Mouse (Mus musculus) heart, embryonic 14.5 days (tissue): ENCODE results near the gene Anxa6. TPM values are rescaled to one million over a fixed set of nuclear protein-coding genes. Genes with fewer than 3 reads are reported as not detected.

Source experiments
- ATAC-seq: fragments of 200-750 bp; cut with Nextera tagmentation; 2 replicates; pipeline ENCODE4 v1.8.0; 2017; ENCODE audit warnings: low read depth, moderate TSS enrichment; ENCODE audit not compliant: insufficient number of reproducible peaks, insufficient read depth, low FRiP score
- H3K27ac ChIP-seq, 2 experiments: fragments of 200-500 bp in 1 of 2; fragments of 300-500 bp in 1 of 2; sonication (generic) in 1 of 2; replicated peaks in 1 of 2; 2 replicates each; pipeline ENCODE4 v1.5.1; 2012 to 2014; ENCODE audit warnings: low read depth in 2 of 2, low read length in 2 of 2, control low read depth in 1 of 2, mild to moderate bottlenecking in 1 of 2, mixed read lengths in 1 of 2; ENCODE audit not compliant: control insufficient read depth in 1 of 2, insufficient read depth in 1 of 2
- H3K27me3 ChIP-seq: fragments of 300-500 bp; sonication (generic); 2 replicates; pipeline ENCODE4 v1.6.1; 2014; ENCODE audit warnings: mild to moderate bottlenecking, low read length, control low read depth; ENCODE audit not compliant: control insufficient read depth, insufficient read depth
- H3K36me3 ChIP-seq: fragments of 300-500 bp; sonication (generic); 2 replicates; pipeline ENCODE4 v1.6.1; 2014; ENCODE audit warnings: mild to moderate bottlenecking, control low read depth, low read length, mixed read lengths; ENCODE audit not compliant: control insufficient read depth, insufficient read depth
- H3K4me1 ChIP-seq, 2 experiments: fragments of 200-500 bp in 1 of 2; fragments of 300-500 bp in 1 of 2; sonication (generic) in 1 of 2; 2 replicates each; pipeline ENCODE4 v1.6.1; 2012 to 2014; ENCODE audit warnings: low read length in 2 of 2, control low read depth in 1 of 2, mixed read lengths in 1 of 2; ENCODE audit not compliant: control insufficient read depth in 2 of 2, insufficient read depth in 2 of 2
- H3K4me2 ChIP-seq: fragments of 300-500 bp; sonication (generic); 2 replicates; pipeline ENCODE4 v1.6.1; 2014; ENCODE audit warnings: mild to moderate bottlenecking, low read length
- H3K4me3 ChIP-seq, 2 experiments: fragments of 200-500 bp in 1 of 2; fragments of 300-500 bp in 1 of 2; sonication (generic) in 1 of 2; 2 replicates each; pipeline ENCODE4 v1.5.1; 2012 to 2014; ENCODE audit warnings: low read length in 2 of 2, mild to moderate bottlenecking in 2 of 2, control low read depth in 1 of 2, low read depth in 1 of 2, moderate library complexity in 1 of 2; ENCODE audit not compliant: control insufficient read depth in 1 of 2, insufficient read depth in 1 of 2
- H3K9ac ChIP-seq: fragments of 300-500 bp; sonication (generic); 2 replicates; pipeline ENCODE4 v1.6.1; 2014; ENCODE audit warnings: mild to moderate bottlenecking, low read length
- H3K9me3 ChIP-seq: fragments of 300-500 bp; sonication (generic); 2 replicates; pipeline ENCODE4 v1.6.1; 2016; ENCODE audit warnings: low read length, control low read depth; ENCODE audit not compliant: control insufficient read depth
- WGBS: fragments of 180-500 bp; shearing (Covaris S2); extraction: QIAGEN DNeasy Blood & Tissue Kit; methylation state at CpG from one replicate; pipeline ENCODE4 v1.1.7; 2014; 5-methylcytosine and 5-hydroxymethylcytosine counted together
- polyA plus RNA-seq: library from polyadenylated mRNA; unstranded; fragments of >200 nt; fragmentation: Nextera tagmentation; extraction: Ambion mirVana; gene quantifications from 2 replicates; pipeline ENCODE4 v1.2.1, GENCODE M21; 2014

Gene Anxa6
- polyA plus RNA-seq, 1 experiment from 2014 or later, result 369 TPM

GRCm38 (mm10) chr11:54982520-54982919, 50.7 kb downstream of the Anxa6 start:
- WGBS, result 86% methylated on average over 6 of the region's 6 CpGs
- Histone ChIP-seq H3K36me3 (peaks cover 97% of the 10 kb centered on the region), H3K9me3 (no peaks in the 10 kb centered on the region), H3K27ac (no peak overlapping the region), H3K4me3 (no peak overlapping the region), H3K4me2 (no peak overlapping the region), H3K9ac (no peak overlapping the region), H3K4me1 (peaks cover 4 to 5% of the 10 kb centered on the region in 2 experiments; a peak in 3 of 4 replicates), H3K27me3 (no peaks in the 10 kb centered on the region)
- ATAC-seq, result no peak

GRCm38 (mm10) chr11:54981630-54982029, 51.6 kb downstream of the Anxa6 start:
- Histone ChIP-seq H3K4me3 (no peak overlapping the region), H3K27me3 (no peaks in the 10 kb centered on the region), H3K9ac (no peak overlapping the region), H3K9me3 (no peaks in the 10 kb centered on the region), H3K36me3 (peaks cover 90% of the 10 kb centered on the region), H3K4me1 (peaks cover 4 to 5% of the 10 kb centered on the region in 2 experiments; a peak in 3 of 4 replicates), H3K4me2 (no peak overlapping the region), H3K27ac (no peak overlapping the region)
- ATAC-seq, result no peak
- WGBS, result 93% methylated on average over 4 of the region's 4 CpGs

DNA sequence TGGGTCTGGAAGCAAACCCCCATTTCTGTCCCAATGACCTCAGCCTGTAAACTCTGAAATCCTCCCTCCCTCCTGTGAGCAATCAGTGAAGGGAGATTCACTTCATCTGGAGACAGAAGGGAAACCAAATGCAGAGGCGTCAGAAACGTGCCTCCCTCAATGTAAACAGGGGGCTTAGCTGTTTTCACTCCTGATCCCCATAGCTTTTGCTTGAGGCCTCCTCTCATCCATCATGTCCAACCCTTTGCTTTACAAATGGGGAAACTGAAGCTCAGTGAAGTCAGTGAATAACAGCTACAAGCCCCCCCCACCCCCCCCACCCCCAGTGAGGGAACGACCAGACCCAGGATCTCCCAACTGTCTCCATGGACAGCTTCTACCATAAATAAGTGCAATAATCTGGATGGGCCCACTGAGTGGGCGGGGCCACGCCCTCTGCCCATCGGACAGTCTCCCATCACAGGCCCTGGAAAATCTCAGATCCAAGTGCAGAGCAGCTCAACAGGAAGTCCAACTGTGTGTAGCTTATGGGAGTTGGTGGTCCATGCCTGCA, 55.8 kb downstream of the Anxa6 start:
- peaks cover 15 to 19% of the 10 kb centered on the region in 2 experiments for H3K4me1 ChIP-seq
- WGBS, result 56% methylated on average over 6 of the region's 6 CpGs
- no peak overlapping the region for H3K4me3 ChIP-seq
- peaks cover 51% of the 10 kb centered on the region for H3K36me3 ChIP-seq
- no peaks in the 10 kb centered on the region for H3K27me3 ChIP-seq
- H3K27ac ChIP-seq, result 0 out of 4 replicates have a peak overlapping the region, but pooled peaks of 1 of the 2 experiments have one; percentile 15
- H3K4me2 ChIP-seq, result no peak overlapping the region
- H3K9me3 ChIP-seq, result no peaks in the 10 kb centered on the region
- no peak overlapping the region for H3K9ac ChIP-seq
- no peak for ATAC-seq

GRCm38 (mm10) chr11:54976351-54976750, 56.9 kb downstream of the Anxa6 start:
- no peaks in the 10 kb centered on the region for H3K9me3 ChIP-seq
- ATAC-seq, result no peak
- H3K27ac ChIP-seq, result no peak overlapping the region
- H3K4me2 ChIP-seq, result no peak overlapping the region
- WGBS, result 90% methylated on average over 2 of the region's 2 CpGs
- H3K9ac ChIP-seq, result no peak overlapping the region
- peaks cover 15 to 23% of the 10 kb centered on the region in 2 experiments for H3K4me1 ChIP-seq
- H3K36me3 ChIP-seq, result peaks cover 40% of the 10 kb centered on the region
- H3K4me3 ChIP-seq, result no peak overlapping the region
- H3K27me3 ChIP-seq, result no peaks in the 10 kb centered on the region

GRCm38 (mm10) chr11:54975756-54976155, 57.5 kb downstream of the Anxa6 start:
- no peak overlapping the region for H3K27ac ChIP-seq
- H3K9me3 ChIP-seq, result no peaks in the 10 kb centered on the region
- peaks cover 15 to 23% of the 10 kb centered on the region in 2 experiments for H3K4me1 ChIP-seq
- ATAC-seq, result no peak
- no peak overlapping the region for H3K4me3 ChIP-seq
- no peak overlapping the region for H3K9ac ChIP-seq
- 72% methylated on average over 2 of the region's 2 CpGs for WGBS
- H3K36me3 ChIP-seq, result peaks cover 34% of the 10 kb centered on the region
- no peak overlapping the region for H3K4me2 ChIP-seq
- H3K27me3 ChIP-seq, result no peaks in the 10 kb centered on the region

DNA sequence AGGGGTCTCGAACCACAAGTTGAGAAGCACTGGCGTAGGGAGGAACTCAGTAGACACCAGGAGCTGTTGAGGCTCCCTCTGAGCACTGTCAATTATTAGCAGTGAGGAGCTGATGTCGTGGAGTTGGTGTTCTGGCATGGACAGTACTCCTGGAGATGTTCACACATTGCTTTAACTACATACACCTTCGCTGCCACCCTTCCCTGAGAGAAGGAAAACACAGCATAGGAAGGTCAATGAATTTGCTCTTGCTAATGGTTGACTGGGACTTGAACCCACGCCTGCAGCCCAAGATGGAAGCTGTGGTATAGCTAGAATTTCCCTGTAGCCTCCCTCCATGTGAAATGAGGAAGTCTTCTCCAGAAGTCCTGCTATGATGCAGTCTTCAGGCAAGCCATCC, 57.9 kb downstream of the Anxa6 start:
- ATAC-seq, result no peak
- 88% methylated on average over 5 of the region's 5 CpGs for WGBS
- Histone ChIP-seq H3K36me3 (peaks cover 29% of the 10 kb centered on the region), H3K4me2 (no peak overlapping the region), H3K4me3 (no peak overlapping the region), H3K27ac (no peak overlapping the region), H3K9ac (no peak overlapping the region), H3K9me3 (no peaks in the 10 kb centered on the region), H3K27me3 (no peaks in the 10 kb centered on the region), H3K4me1 (peaks cover 15 to 23% of the 10 kb centered on the region in 2 experiments)

GRCm38 (mm10) chr11:54974639-54975038, 58.6 kb downstream of the Anxa6 start:
- no peaks in the 10 kb centered on the region for H3K27me3 ChIP-seq
- no peaks in the 10 kb centered on the region for H3K9me3 ChIP-seq
- ATAC-seq, result no peak
- peaks cover 22% of the 10 kb centered on the region for H3K36me3 ChIP-seq
- no peak overlapping the region for H3K4me2 ChIP-seq
- WGBS, result 88% methylated on average over 4 of the region's 4 CpGs
- peaks cover 15 to 23% of the 10 kb centered on the region in 2 experiments for H3K4me1 ChIP-seq
- H3K4me3 ChIP-seq, result no peak overlapping the region
- no peak overlapping the region; a peak in 1 of 4 replicates for H3K27ac ChIP-seq
- H3K9ac ChIP-seq, result no peak overlapping the region
